8 mouse cellular contexts compared by ENCODE assay signal in the genomic region with DNA sequence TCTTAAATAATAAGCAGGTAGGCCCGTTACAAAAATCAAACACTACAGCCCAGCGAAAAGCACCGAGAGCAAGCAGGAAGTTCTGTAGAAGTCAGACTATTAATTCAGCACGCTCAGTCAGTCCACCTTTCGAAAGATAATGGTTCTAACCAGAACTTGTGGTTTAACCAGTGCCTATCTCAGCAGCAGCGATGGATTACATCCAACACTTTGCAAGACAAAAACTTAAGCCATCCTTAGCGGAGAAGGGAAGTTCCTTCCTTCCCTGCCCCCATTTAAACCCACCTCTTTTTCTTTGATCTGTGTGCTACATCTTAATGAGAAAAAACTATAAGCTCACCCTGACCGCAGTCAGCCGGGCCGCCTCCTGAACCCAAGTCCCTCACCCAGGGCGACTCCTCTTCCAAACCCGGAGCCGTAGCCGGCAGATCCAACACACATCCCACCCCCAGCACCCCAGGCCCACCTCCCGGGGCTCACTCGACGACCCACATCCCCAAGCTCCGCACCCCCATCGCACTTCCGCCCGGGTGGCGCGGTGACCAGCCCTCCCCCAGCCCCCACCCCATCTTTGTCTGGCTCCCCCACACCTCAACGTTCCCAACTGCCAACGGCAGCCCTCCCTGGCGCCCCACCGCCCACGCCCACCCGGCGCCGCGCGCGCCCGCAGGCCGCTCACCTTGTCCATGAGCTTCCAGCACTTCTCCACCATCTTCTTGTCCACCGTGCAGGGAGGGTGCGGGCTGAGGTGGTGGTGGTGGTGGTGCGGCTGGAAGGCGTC. TPM values are rescaled to one million over a fixed set of nuclear protein-coding genes. Genes with fewer than 3 reads are reported as not detected.
DNase-seq lines count a peak whose midpoint lies in the region; ATAC-seq and TF ChIP-seq lines count a peak whose summit lies in the region.

No protein-coding gene starts in this region.

- TF ChIP-seq CTCF in gastrocnemius, adult 2 months (IDR thresholded peaks at IDR 0.05) = no peak

- H3K9me3 ChIP-seq in embryonic facial prominence, embryonic 11.5 days (replicated peaks; ENCODE audit: control insufficient read depth, low read length) = no peaks in the 10 kb centered on the region
- no peaks in the 10 kb centered on the region for H3K9me3 ChIP-seq in hindbrain, embryonic 14.5 days (ENCODE audit: control insufficient read depth, low read length)
- no peaks in the 10 kb centered on the region for H3K9me3 ChIP-seq in stomach, embryonic 16.5 days (replicated peaks; ENCODE audit: control insufficient read depth, low read length)

- H3K4me2 ChIP-seq in embryonic facial prominence, embryonic 11.5 days (ENCODE audit: low read depth, low read length) = peak overlapping the region; percentile 55
- peak overlapping the region; percentile 74 for H3K4me2 ChIP-seq in hindbrain, embryonic 14.5 days (replicated peaks)
- peak overlapping the region; percentile 82 for H3K4me2 ChIP-seq in stomach, embryonic 16.5 days (ENCODE audit: low read depth, low read length)

- H3K27ac ChIP-seq in gastrocnemius, adult 2 months = peak overlapping the region; percentile 92
- peak overlapping the region; percentile 88 for H3K27ac ChIP-seq in embryonic facial prominence, embryonic 11.5 days (replicated peaks; ENCODE audit: low read depth, low read length)
- H3K27ac ChIP-seq in hindbrain, embryonic 14.5 days = peak overlapping the region; percentile 96
- H3K27ac ChIP-seq in stomach, embryonic 16.5 days (ENCODE audit: low read length) = peak overlapping the region; percentile 94

- H3K4me1 ChIP-seq in embryonic facial prominence, embryonic 11.5 days (ENCODE audit: control insufficient read depth, insufficient read depth, low read length) = no peaks in the 10 kb centered on the region
- H3K4me1 ChIP-seq in hindbrain, embryonic 14.5 days (replicated peaks; ENCODE audit: control insufficient read depth, insufficient read depth, low read length) = peaks cover 18% of the 10 kb centered on the region
- peaks cover 14% of the 10 kb centered on the region for H3K4me1 ChIP-seq in stomach, embryonic 16.5 days (ENCODE audit: control insufficient read depth, insufficient read depth, low read length)

- WGBS in embryonic facial prominence, embryonic 11.5 days = under 1% methylated on average over 37 of the region's 40 CpGs
- under 1% methylated on average over 39 of the region's 40 CpGs for WGBS in hindbrain, embryonic 14.5 days
- WGBS in stomach, embryonic 16.5 days = under 1% methylated on average over 40 of the region's 40 CpGs

- peak overlapping the region; percentile 99 for H3K4me3 ChIP-seq in gastrocnemius, adult 2 months
- H3K4me3 ChIP-seq in embryonic facial prominence, embryonic 11.5 days (ENCODE audit: low read depth, low read length) = peak overlapping the region; percentile 89
- H3K4me3 ChIP-seq in hindbrain, embryonic 14.5 days (replicated peaks; ENCODE audit: low read length) = peak overlapping the region; percentile 76
- peak overlapping the region; percentile 95 for H3K4me3 ChIP-seq in stomach, embryonic 16.5 days (replicated peaks; ENCODE audit: low read length)

- H3K9ac ChIP-seq in embryonic facial prominence, embryonic 11.5 days (replicated peaks; ENCODE audit: low read length) = peak overlapping the region; percentile 94
- peak overlapping the region; percentile 93 for H3K9ac ChIP-seq in hindbrain, embryonic 14.5 days
- H3K9ac ChIP-seq in stomach, embryonic 16.5 days (ENCODE audit: low read length) = peak overlapping the region; percentile 96

- no peak for DNase-seq in gastrocnemius, adult 2 months
- no peak for DNase-seq in gastrocnemius, postnatal 14 days
- peak; percentile 44 to 52 for DNase-seq in CD8-positive naive resting alpha-beta T cell, adult 2 months (ENCODE audit: low read depth in 2 of 2, low spot score in 2 of 2)
- DNase-seq in embryonic facial prominence, embryonic 11.5 days (ENCODE audit: low spot score) = peak; percentile 68
- peak; percentile 34 for DNase-seq in hindbrain, embryonic 14.5 days (ENCODE audit: low spot score)
- DNase-seq in lung, postnatal 36 days = peak; percentile 28
- DNase-seq in ovary, postnatal 36 days (ENCODE audit: low spot score) = no peak

- H3K27me3 ChIP-seq in embryonic facial prominence, embryonic 11.5 days (ENCODE audit: control insufficient read depth, insufficient read depth, low read length) = no peaks in the 10 kb centered on the region
- no peaks in the 10 kb centered on the region for H3K27me3 ChIP-seq in hindbrain, embryonic 14.5 days (ENCODE audit: control insufficient read depth, insufficient read depth, low read length)
- H3K27me3 ChIP-seq in stomach, embryonic 16.5 days (ENCODE audit: control insufficient read depth, insufficient read depth, low read length) = no peaks in the 10 kb centered on the region

- no peaks in the 10 kb centered on the region for H3K36me3 ChIP-seq in embryonic facial prominence, embryonic 11.5 days (replicated peaks; ENCODE audit: control insufficient read depth, insufficient read depth, low read depth, low read length)
- H3K36me3 ChIP-seq in hindbrain, embryonic 14.5 days (replicated peaks; ENCODE audit: control insufficient read depth, insufficient read depth) = no peaks in the 10 kb centered on the region
- no peaks in the 10 kb centered on the region for H3K36me3 ChIP-seq in stomach, embryonic 16.5 days (ENCODE audit: control insufficient read depth, insufficient read depth, low read length)

- peak; percentile 87 for ATAC-seq in embryonic facial prominence, embryonic 11.5 days (replicated peaks; ENCODE audit: insufficient number of reproducible peaks, low FRiP score, low TSS enrichment, low read depth)
- ATAC-seq in hindbrain, embryonic 14.5 days (ENCODE audit: low FRiP score) = peak; percentile 85
- ATAC-seq in stomach, embryonic 16.5 days (ENCODE audit: insufficient read depth, low FRiP score) = peak; percentile 63

- intact Hi-C loops in gastrocnemius, adult 2 months (cut with DNase I) = loop anchor here (10.0 kb wide), 2 partner anchors 58 to 248 kb away; no protein-coding TSS in a partner anchor
- intact Hi-C loops in gastrocnemius, postnatal 14 days (cut with DNase I; ENCODE audit: low total_unique reads) = loop anchor here (10.0 kb wide), 1 partner anchor 98 kb away; a partner anchor contains a TSS

RNA-seq across cellular contexts. Expression of a gene that starts 0.6 kb away (rescaled TPM):
- total RNA-seq in gastrocnemius, adult 2 months (2021) = 10 to 100 TPM in 1 of 2 experiments, 1 to 10 TPM in 1; 7.5 to 13.4 TPM
- 10 to 100 TPM; 12.1 to 12.8 TPM for total RNA-seq in gastrocnemius, postnatal 14 days (2021)
- 16.4 and 17.4 TPM in 2 replicates for polyA plus RNA-seq in embryonic facial prominence, embryonic 11.5 days (2014; fragmentation: Nextera tagmentation; extraction: Ambion mirVana)
- 22.4 and 22.9 TPM in 2 replicates for polyA plus RNA-seq in hindbrain, embryonic 14.5 days (2014; fragmentation: Nextera tagmentation; extraction: Ambion mirVana)
- 12.5 and 14.0 TPM in 2 replicates for polyA plus RNA-seq in stomach, embryonic 16.5 days (2015; fragmentation: Nextera tagmentation; extraction: Ambion mirVana)

RNA-seq across cellular contexts. Expression of a gene that starts 7.3 kb away (rescaled TPM):
- total RNA-seq in gastrocnemius, adult 2 months (2021) = not detected
- not detected for total RNA-seq in gastrocnemius, postnatal 14 days (2021)
- not detected in 2 replicates for polyA plus RNA-seq in embryonic facial prominence, embryonic 11.5 days (2014; fragmentation: Nextera tagmentation; extraction: Ambion mirVana)
- not detected in 2 replicates for polyA plus RNA-seq in hindbrain, embryonic 14.5 days (2014; fragmentation: Nextera tagmentation; extraction: Ambion mirVana)
- 0.19 and 0.55 TPM in 2 replicates for polyA plus RNA-seq in stomach, embryonic 16.5 days (2015; fragmentation: Nextera tagmentation; extraction: Ambion mirVana)

RNA-seq across cellular contexts. Expression of a gene that starts 18.1 kb away (rescaled TPM):
- total RNA-seq in gastrocnemius, adult 2 months (2021) = 1 to 10 TPM in 1 of 2 experiments, under 1 TPM in 1; 0.97 to 1.6 TPM
- total RNA-seq in gastrocnemius, postnatal 14 days (2021) = under 1 TPM; 0.86 to 0.98 TPM
- polyA plus RNA-seq in embryonic facial prominence, embryonic 11.5 days (2014; fragmentation: Nextera tagmentation; extraction: Ambion mirVana) = not detected in 2 replicates
- 0.46 and 1.1 TPM in 2 replicates for polyA plus RNA-seq in hindbrain, embryonic 14.5 days (2014; fragmentation: Nextera tagmentation; extraction: Ambion mirVana)
- 1.3 and 2.4 TPM in 2 replicates for polyA plus RNA-seq in stomach, embryonic 16.5 days (2015; fragmentation: Nextera tagmentation; extraction: Ambion mirVana)

RNA-seq across cellular contexts. Expression of a gene that starts 35.2 kb away (rescaled TPM):
- total RNA-seq in gastrocnemius, adult 2 months (2021) = 10 to 100 TPM; 19.2 to 20.8 TPM
- 10 to 100 TPM; 26.0 to 26.2 TPM for total RNA-seq in gastrocnemius, postnatal 14 days (2021)
- 2.6 TPM in 2 replicates for polyA plus RNA-seq in embryonic facial prominence, embryonic 11.5 days (2014; fragmentation: Nextera tagmentation; extraction: Ambion mirVana)
- 4.4 and 5.1 TPM in 2 replicates for polyA plus RNA-seq in hindbrain, embryonic 14.5 days (2014; fragmentation: Nextera tagmentation; extraction: Ambion mirVana)
- 11.4 and 13.7 TPM in 2 replicates for polyA plus RNA-seq in stomach, embryonic 16.5 days (2015; fragmentation: Nextera tagmentation; extraction: Ambion mirVana)

RNA-seq across cellular contexts. Expression of a gene that starts 55.2 kb away (rescaled TPM):
- total RNA-seq in gastrocnemius, adult 2 months (2021) = under 1 TPM; 0.28 to 0.97 TPM
- total RNA-seq in gastrocnemius, postnatal 14 days (2021) = under 1 TPM; 0.58 to 0.94 TPM
- 1.6 and 2.0 TPM in 2 replicates for polyA plus RNA-seq in embryonic facial prominence, embryonic 11.5 days (2014; fragmentation: Nextera tagmentation; extraction: Ambion mirVana)
- polyA plus RNA-seq in hindbrain, embryonic 14.5 days (2014; fragmentation: Nextera tagmentation; extraction: Ambion mirVana) = 21.7 and 24.4 TPM in 2 replicates
- 5.2 and 5.3 TPM in 2 replicates for polyA plus RNA-seq in stomach, embryonic 16.5 days (2015; fragmentation: Nextera tagmentation; extraction: Ambion mirVana)

Comparison
In these comparisons a context has a peak if more than half of its experiments do, and no peak if none do; other contexts are left out.
1. DNase-seq: peak in CD8-positive naive resting alpha-beta T cell, adult 2 months (2 of 2), embryonic facial prominence, embryonic 11.5 days (single experiment), hindbrain, embryonic 14.5 days (single experiment) and lung, postnatal 36 days (single experiment); none in gastrocnemius, adult 2 months (single experiment), gastrocnemius, postnatal 14 days (single experiment) and ovary, postnatal 36 days (single experiment).
2. Peak in every context shown above with its lines, with median percentiles within 50 percentile points of each other: H3K27ac ChIP-seq, H3K4me3 ChIP-seq, ATAC-seq, H3K4me2 ChIP-seq and H3K9ac ChIP-seq.